Mouse (Mus musculus): Measurements from ENCODE around the gene Bicra.

GRCm38 (mm10) chr7:16031072-16031471 lies 16.6 kb downstream of the Bicra start:
- TF ChIP-seq GATA1 (IDR thresholded peaks at IDR 0.05; ENCODE audit: borderline replicate concordance, low read length) (no peak), FLI1 (IDR thresholded peaks at IDR 0.05; ENCODE audit: low read length) (no peak)
